Mouse (Mus musculus) liver, adult 2 months (tissue): ENCODE results near the gene Phf13. TPM values are rescaled to one million over a fixed set of nuclear protein-coding genes. Genes with fewer than 3 reads are reported as not detected.

ENCODE experiments used
- DNase-seq: peaks from one replicate; pipeline ENCODE4 v3.0.0-alpha.2; 2011; ENCODE audit warnings: low read depth, low spot score; ENCODE audit errors: extremely low read depth
- H3K27ac ChIP-seq: fragments of 200-500 bp; replicated peaks from 2 replicates; pipeline ENCODE4 v1.5.1; 2012; ENCODE audit warnings: low read depth, mild to moderate bottlenecking, control low read depth, inconsistent platforms, low read length; ENCODE audit not compliant: insufficient read depth
- H3K27me3 ChIP-seq: fragments of 200-500 bp; 2 replicates; pipeline ENCODE4 v1.6.1; 2012; ENCODE audit warnings: mild to moderate bottlenecking, moderate library complexity, low read length, inconsistent platforms; ENCODE audit not compliant: control insufficient read depth, insufficient read depth
- H3K36me3 ChIP-seq: fragments of 200-500 bp; 2 replicates; pipeline ENCODE4 v1.6.1; 2012; ENCODE audit warnings: low read length, inconsistent platforms; ENCODE audit not compliant: control insufficient read depth, insufficient read depth
- H3K4me1 ChIP-seq: fragments of 200-500 bp; 2 replicates; pipeline ENCODE4 v1.6.1; 2011; ENCODE audit warnings: low read length; ENCODE audit not compliant: control insufficient read depth, insufficient read depth
- H3K4me3 ChIP-seq: fragments of 200-500 bp; 2 replicates; pipeline ENCODE4 v1.5.1; 2011; ENCODE audit warnings: low read depth, mild to moderate bottlenecking, control low read depth, low read length, moderate library complexity; ENCODE audit not compliant: insufficient read depth
- H3K79me2 ChIP-seq: fragments of 200-500 bp; 2 replicates; pipeline ENCODE4 v1.6.1; 2012; ENCODE audit warnings: inconsistent platforms, mild to moderate bottlenecking, low read length, moderate library complexity; ENCODE audit not compliant: control insufficient read depth, insufficient read depth
- H3K9ac ChIP-seq: fragments of 200-500 bp; 2 replicates; pipeline ENCODE4 v1.6.1; 2012; ENCODE audit warnings: low read depth, mild to moderate bottlenecking, control low read depth, inconsistent platforms, low read length
- CTCF ChIP-seq: fragments of 200-500 bp; IDR thresholded peaks from 2 replicates; pipeline ENCODE4 v1.5.1; 2011; ENCODE audit warnings: low read depth, low read length, control low read depth
- POLR2A ChIP-seq: fragments of 200-500 bp; IDR thresholded peaks from 2 replicates; pipeline ENCODE4 v1.6.1; 2011; ENCODE audit warnings: low read length, control low read depth; ENCODE audit not compliant: insufficient read depth; ENCODE audit errors: extremely low read depth
- WGBS: fragments of 180-500 bp; shearing (Covaris S2); methylation state at CpG from one replicate; pipeline ENCODE4 v1.1.7; 2018; 5-methylcytosine and 5-hydroxymethylcytosine counted together
- polyA plus RNA-seq: library from polyadenylated mRNA; depleted of rRNA; stranded (reverse); fragments of >200 nt; gene quantifications from 2 replicates; pipeline ENCODE4 v1.2.3, GENCODE M21; 2012
- total RNA-seq: library from RNA; depleted of rRNA; stranded (reverse); fragments of >200 nt; gene quantifications from 2 replicates; pipeline ENCODE4 v1.2.3, GENCODE M21; 2014

Phf13 gene
- total and polyA plus RNA-seq, 2 experiments = 1.3 to 2.7 TPM

DNA sequence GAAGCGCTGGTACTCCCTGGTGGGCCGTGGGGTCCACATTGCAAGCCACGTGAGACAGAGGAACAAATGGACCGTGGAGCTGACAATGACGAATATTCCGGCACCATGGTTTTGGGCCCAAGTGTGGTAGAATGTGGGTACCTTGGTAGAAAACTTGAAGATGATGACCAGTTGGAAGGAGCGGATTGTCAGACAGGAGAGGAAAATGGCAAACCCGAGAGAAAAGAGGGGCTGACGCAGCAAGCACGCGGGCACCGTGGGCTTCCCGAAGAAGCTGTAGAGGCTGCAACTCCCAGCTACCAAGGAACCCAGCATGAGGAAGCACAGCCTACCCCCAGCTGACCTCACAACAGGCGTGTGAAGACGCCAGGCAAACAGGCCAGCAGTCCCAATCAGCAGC, 32.4 kb upstream of the Phf13 start:
- no peak for DNase-seq
- no peak overlapping the region for H3K27ac ChIP-seq
- peaks cover 19% of the 10 kb centered on the region for H3K79me2 ChIP-seq
- no peak overlapping the region for H3K9ac ChIP-seq
- peaks cover 21% of the 10 kb centered on the region for H3K4me1 ChIP-seq
- WGBS = 77% methylated on average over 15 of the region's 15 CpGs
- H3K27me3 ChIP-seq = no peaks in the 10 kb centered on the region
- TF ChIP-seq CTCF = no peak
- no peak for TF ChIP-seq POLR2A
- no peaks in the 10 kb centered on the region for H3K36me3 ChIP-seq
- H3K4me3 ChIP-seq = no peak overlapping the region

DNA sequence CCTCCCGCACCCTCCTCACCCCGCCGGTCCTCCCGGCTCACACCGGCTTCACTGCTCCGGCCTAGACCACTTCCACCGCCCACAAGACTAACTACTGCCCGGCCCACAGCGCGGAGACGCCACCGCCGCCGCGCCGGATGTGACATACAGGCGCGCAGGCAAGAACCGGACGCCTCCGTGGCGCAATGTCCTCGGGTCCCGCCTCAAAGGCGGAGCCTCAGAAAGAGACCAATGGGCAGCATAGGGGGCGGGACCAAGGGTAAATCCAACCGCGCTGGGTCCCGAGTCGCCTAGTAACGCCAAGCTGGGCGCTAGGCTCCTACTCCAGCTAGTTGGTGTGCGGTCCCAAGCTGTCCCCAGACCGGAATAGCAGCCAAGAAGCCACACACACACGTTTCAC, 31.5 kb upstream of the Phf13 start, which contains the start of gene Zbtb48:
Zbtb48 (minus strand) TSS at position 148 of the 400 bp plus-strand sequence.
- Histone ChIP-seq H3K27me3 (no peaks in the 10 kb centered on the region), H3K9ac (peak within 1 kb of the TSS; percentile 85), H3K79me2 (peaks cover 19% of the 10 kb centered on the region), H3K4me1 (peaks cover 21% of the 10 kb centered on the region), H3K36me3 (no peaks in the 10 kb centered on the region), H3K4me3 (peak within 1 kb of the TSS; percentile 71), H3K27ac (peak within 1 kb of the TSS; percentile 72)
- peak; percentile 67 for TF ChIP-seq POLR2A
- TF ChIP-seq CTCF = no peak
- under 1% methylated on average over 35 of the region's 35 CpGs for WGBS
- peak; percentile 85 for DNase-seq

DNA sequence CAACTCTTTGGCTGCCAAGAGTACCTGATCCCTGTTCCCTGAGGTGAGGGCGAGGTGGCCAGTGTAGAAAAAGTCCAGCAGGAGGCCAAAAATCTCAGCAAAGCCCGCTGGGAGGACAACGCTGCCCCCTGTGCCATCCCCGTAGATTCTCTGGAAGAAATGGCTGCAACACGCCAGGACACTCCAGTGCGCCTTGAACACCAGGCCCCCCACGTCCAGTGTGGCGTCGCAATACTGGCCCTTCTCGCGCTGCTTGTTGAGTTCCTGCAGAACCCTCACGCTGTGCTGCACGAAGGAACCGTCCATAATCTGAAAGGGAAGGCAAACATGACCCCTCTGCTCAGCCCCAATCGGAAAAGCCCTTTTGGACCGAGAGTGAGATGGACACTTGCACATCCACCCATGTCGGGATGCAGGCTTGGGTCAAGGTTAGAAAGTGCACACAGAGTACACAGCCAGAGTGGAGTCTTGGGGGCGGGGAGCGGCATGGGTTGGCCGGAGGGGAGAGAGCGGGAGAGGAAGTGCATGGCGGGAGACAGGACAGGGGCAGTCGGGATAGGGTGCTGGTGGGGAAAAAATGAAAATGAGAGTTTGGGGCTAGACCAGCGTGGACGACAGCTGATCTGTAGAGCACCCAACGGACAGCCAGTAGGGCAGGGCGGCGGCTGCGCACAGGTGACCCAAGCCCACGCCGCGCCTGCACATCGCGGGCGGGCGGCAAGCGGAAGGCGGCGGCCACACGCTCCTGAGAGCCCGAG, 30.9 kb upstream of the Phf13 start:
- Histone ChIP-seq H3K36me3 (no peaks in the 10 kb centered on the region), H3K27ac (peak overlapping the region; percentile 72), H3K4me3 (peak overlapping the region; percentile 71), H3K4me1 (peaks cover 21% of the 10 kb centered on the region), H3K27me3 (no peaks in the 10 kb centered on the region), H3K9ac (peak overlapping the region; percentile 85), H3K79me2 (peaks cover 19% of the 10 kb centered on the region)
- DNase-seq = peak; percentile 91
- TF ChIP-seq CTCF (0 out of 2 replicates have a peak, but pooled peaks have one; percentile 10), POLR2A (no peak)
- WGBS = 2% methylated on average over 38 of the region's 41 CpGs

DNA sequence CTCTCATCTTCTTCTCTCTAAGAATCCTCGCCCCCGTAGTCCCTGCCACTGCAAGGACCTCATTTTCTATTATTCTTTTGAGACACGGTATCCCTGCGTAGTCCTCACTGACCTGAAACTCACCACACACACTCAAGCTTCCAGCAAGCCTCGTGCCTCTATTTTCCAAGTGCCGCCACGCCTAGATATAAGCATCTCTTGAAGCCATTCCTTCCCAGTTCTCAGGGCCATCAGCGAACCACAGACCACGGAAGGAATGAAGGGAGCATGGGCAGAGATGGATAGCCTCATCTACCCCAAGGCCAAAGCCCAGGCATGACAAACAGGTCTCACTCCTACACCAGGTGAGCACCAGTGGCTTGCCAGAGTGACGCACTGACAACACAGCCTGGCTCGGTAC, 28.5 kb upstream of the Phf13 start:
- TF ChIP-seq POLR2A (no peak), CTCF (no peak)
- Histone ChIP-seq H3K4me1 (peaks cover 21% of the 10 kb centered on the region), H3K79me2 (peaks cover 19% of the 10 kb centered on the region), H3K27me3 (no peaks in the 10 kb centered on the region), H3K9ac (no peak overlapping the region), H3K4me3 (no peak overlapping the region), H3K27ac (no peak overlapping the region), H3K36me3 (no peaks in the 10 kb centered on the region)
- no peak for DNase-seq
- WGBS = 87% methylated on average over 11 of the region's 11 CpGs

DNA sequence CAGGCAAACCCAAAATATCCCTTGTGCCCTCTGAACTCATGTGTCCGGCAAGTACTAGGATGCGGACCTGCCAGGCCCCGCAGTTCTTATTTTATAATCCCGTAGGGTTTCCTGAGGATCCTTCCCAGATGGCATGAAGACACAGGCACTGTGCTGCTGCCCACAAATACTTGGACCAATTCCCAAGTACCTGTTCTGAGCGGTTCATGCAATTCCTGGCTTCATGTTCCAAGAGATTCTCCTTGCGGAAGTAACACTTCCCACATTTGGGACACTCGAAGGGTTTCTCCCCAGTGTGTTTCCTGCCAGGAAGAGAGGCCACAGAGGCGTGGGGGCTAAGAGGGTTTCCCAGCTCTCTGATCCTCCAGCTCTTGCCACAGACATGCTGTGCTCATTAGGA, 26.4 kb upstream of the Phf13 start:
- Histone ChIP-seq H3K36me3 (no peaks in the 10 kb centered on the region), H3K4me3 (no peak overlapping the region), H3K79me2 (peaks cover 19% of the 10 kb centered on the region), H3K4me1 (peaks cover 15% of the 10 kb centered on the region; the same call in 1 of the 2 replicates), H3K27me3 (no peaks in the 10 kb centered on the region), H3K9ac (no peak overlapping the region), H3K27ac (no peak overlapping the region)
- TF ChIP-seq CTCF (no peak), POLR2A (no peak)
- DNase-seq = no peak
- 82% methylated on average over 8 of the region's 8 CpGs for WGBS

DNA sequence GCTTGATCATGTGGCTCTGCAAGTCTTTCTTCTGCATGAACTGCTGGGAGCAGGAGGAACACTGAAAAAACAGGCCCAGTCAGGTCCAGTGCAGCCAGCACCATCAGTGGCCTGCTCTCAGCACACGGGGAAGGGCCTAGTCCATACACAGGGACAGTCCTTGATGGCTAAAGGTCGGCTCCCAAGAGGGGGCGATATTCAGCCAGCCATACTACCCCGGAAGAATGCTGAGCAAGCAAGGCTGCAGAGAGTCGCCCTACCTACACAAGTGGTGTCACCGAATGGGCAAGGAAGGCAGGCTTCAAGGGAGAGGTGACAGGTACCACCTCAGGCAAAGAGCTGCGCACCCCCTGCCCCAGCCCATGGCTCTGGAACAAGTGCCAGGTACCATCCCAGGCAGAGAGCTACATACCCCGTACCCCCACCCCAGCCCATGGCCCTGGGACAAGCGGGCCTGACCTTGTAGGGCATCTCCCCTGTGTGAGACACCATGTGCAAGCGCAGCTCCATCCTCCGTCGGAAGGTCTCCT, 25.6 kb upstream of the Phf13 start:
- H3K4me3 ChIP-seq = no peak overlapping the region
- H3K27ac ChIP-seq = no peak overlapping the region
- no peaks in the 10 kb centered on the region for H3K27me3 ChIP-seq
- TF ChIP-seq POLR2A (no peak), CTCF (peak; percentile 40)
- H3K4me1 ChIP-seq = peaks cover 15% of the 10 kb centered on the region; the same call in 1 of the 2 replicates
- H3K36me3 ChIP-seq = no peaks in the 10 kb centered on the region
- WGBS = 84% methylated on average over 12 of the region's 12 CpGs
- no peak overlapping the region for H3K9ac ChIP-seq
- DNase-seq = no peak
- H3K79me2 ChIP-seq = peaks cover 19% of the 10 kb centered on the region
